Mouse (Mus musculus): ENCODE results near the gene C2cd4b. TPM values are rescaled to one million over a fixed set of nuclear protein-coding genes. Genes with fewer than 3 reads are reported as not detected.

Gene C2cd4b
- 0.18 and 0.59 TPM in 2 replicates for polyA plus RNA-seq (2015; fragmentation: Nextera tagmentation; extraction: Ambion mirVana)

GRCm38 (mm10) chr9:67759163-67759955, at the start of gene C2cd4b:
TSS of gene C2cd4b (plus strand) at chr9:67759437.
- peaks cover 19% of the 10 kb centered on the region for H3K27me3 ChIP-seq (ENCODE audit: control insufficient read depth, insufficient read depth, low read length)
- peak within 1 kb of the TSS; percentile 93 for H3K4me2 ChIP-seq (ENCODE audit: low read depth, low read length)
- peak within 1 kb of the TSS; percentile 73 for H3K4me3 ChIP-seq (ENCODE audit: low read length)
- WGBS = 2% methylated on average over 49 of the region's 49 CpGs
- H3K9ac ChIP-seq (ENCODE audit: low read length) = peak within 1 kb of the TSS; percentile 78
- H3K9me3 ChIP-seq (replicated peaks; ENCODE audit: control insufficient read depth, low read length) = peaks cover 4% of the 10 kb centered on the region
- peak; percentile 65 for ATAC-seq (replicated peaks; ENCODE audit: extremely low read depth, insufficient read depth, low FRiP score)
- no peaks in the 10 kb centered on the region for H3K36me3 ChIP-seq (ENCODE audit: control insufficient read depth, insufficient read depth)
- H3K27ac ChIP-seq (ENCODE audit: low read length) = peak within 1 kb of the TSS; percentile 82
- peaks cover 7% of the 10 kb centered on the region for H3K4me1 ChIP-seq (ENCODE audit: control insufficient read depth, insufficient read depth, low read length)

DNA sequence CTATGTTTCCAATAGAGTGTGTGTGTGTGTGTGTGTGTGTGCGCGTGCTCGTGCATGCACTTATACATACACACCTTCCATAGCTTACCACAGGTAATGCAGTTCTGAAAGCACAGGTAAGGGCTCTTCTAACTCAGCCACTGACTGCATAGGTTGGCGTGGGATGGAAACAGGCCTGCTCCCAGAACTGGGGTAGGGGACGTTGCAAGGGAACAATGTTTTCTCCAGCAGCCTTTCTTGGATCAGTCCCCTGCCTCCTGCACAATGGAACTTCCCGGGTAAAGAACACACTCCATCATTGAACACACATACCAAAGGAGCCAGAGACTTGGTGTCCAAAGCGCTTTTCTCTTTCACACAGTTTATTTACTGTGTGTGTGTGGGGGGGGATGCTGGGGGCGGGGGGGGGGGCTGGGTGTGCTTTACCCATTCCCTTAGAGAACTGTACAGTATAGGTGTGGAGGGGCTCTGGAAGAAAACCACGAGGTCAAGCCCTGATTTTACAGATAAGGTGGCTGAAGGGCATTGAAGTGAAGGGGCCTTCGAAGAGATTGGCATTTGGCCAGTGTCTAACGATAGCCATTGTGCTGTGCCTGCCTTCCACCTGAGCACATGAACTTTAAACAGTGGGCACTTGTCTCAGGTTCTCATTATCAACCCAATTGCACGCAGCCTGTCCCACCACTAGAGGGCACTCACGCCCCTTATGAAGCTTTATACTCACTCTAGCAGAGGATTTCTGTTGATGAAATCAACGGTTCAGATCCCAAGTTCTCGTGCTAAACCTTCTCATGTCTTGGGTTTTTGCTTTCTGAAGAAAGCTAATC, 48.0 kb upstream of the C2cd4b start:
- no peak overlapping the region for H3K4me3 ChIP-seq (ENCODE audit: low read length)
- H3K36me3 ChIP-seq (ENCODE audit: control insufficient read depth, insufficient read depth) = no peaks in the 10 kb centered on the region
- peaks cover 3% of the 10 kb centered on the region; the same call in 1 of the 2 replicates for H3K27me3 ChIP-seq (ENCODE audit: control insufficient read depth, insufficient read depth, low read length)
- H3K4me2 ChIP-seq (ENCODE audit: low read depth, low read length) = no peak overlapping the region
- no peak overlapping the region for H3K9ac ChIP-seq (ENCODE audit: low read length)
- no peak overlapping the region for H3K27ac ChIP-seq (ENCODE audit: low read length)
- no peaks in the 10 kb centered on the region for H3K9me3 ChIP-seq (replicated peaks; ENCODE audit: control insufficient read depth, low read length)
- WGBS = 39% methylated on average over 15 of the region's 15 CpGs
- no peak for ATAC-seq (replicated peaks; ENCODE audit: extremely low read depth, insufficient read depth, low FRiP score)
- no peaks in the 10 kb centered on the region for H3K4me1 ChIP-seq (ENCODE audit: control insufficient read depth, insufficient read depth, low read length)

- no peak overlapping the region for H3K4me2 ChIP-seq (ENCODE audit: low read depth, low read length)
- no peak overlapping the region for H3K27ac ChIP-seq (ENCODE audit: low read length)
- no peaks in the 10 kb centered on the region for H3K9me3 ChIP-seq (replicated peaks; ENCODE audit: control insufficient read depth, low read length)
- H3K4me1 ChIP-seq (ENCODE audit: control insufficient read depth, insufficient read depth, low read length) = no peaks in the 10 kb centered on the region
- H3K36me3 ChIP-seq (ENCODE audit: control insufficient read depth, insufficient read depth) = no peaks in the 10 kb centered on the region
- ATAC-seq (replicated peaks; ENCODE audit: extremely low read depth, insufficient read depth, low FRiP score) = no peak
- no peak overlapping the region for H3K4me3 ChIP-seq (ENCODE audit: low read length)
- H3K27me3 ChIP-seq (ENCODE audit: control insufficient read depth, insufficient read depth, low read length) = peaks cover 3% of the 10 kb centered on the region; the same call in 1 of the 2 replicates
- no peak overlapping the region for H3K9ac ChIP-seq (ENCODE audit: low read length)
- WGBS = 64% methylated on average over 9 of the region's 9 CpGs
Measured at GRCm38 (mm10) chr9:67712146-67712545, 47.1 kb upstream of the C2cd4b start.

- no peaks in the 10 kb centered on the region for H3K27me3 ChIP-seq (ENCODE audit: control insufficient read depth, insufficient read depth, low read length)
- 86% methylated on average over 3 of the region's 3 CpGs for WGBS
- H3K36me3 ChIP-seq (ENCODE audit: control insufficient read depth, insufficient read depth) = no peaks in the 10 kb centered on the region
- H3K9ac ChIP-seq (ENCODE audit: low read length) = no peak overlapping the region
- H3K4me1 ChIP-seq (ENCODE audit: control insufficient read depth, insufficient read depth, low read length) = no peaks in the 10 kb centered on the region
- no peak overlapping the region for H3K27ac ChIP-seq (ENCODE audit: low read length)
- H3K4me3 ChIP-seq (ENCODE audit: low read length) = no peak overlapping the region
- no peaks in the 10 kb centered on the region for H3K9me3 ChIP-seq (replicated peaks; ENCODE audit: control insufficient read depth, low read length)
- no peak for ATAC-seq (replicated peaks; ENCODE audit: extremely low read depth, insufficient read depth, low FRiP score)
- H3K4me2 ChIP-seq (ENCODE audit: low read depth, low read length) = no peak overlapping the region
Measured at GRCm38 (mm10) chr9:67717081-67717480, 42.2 kb upstream of the C2cd4b start.

DNA sequence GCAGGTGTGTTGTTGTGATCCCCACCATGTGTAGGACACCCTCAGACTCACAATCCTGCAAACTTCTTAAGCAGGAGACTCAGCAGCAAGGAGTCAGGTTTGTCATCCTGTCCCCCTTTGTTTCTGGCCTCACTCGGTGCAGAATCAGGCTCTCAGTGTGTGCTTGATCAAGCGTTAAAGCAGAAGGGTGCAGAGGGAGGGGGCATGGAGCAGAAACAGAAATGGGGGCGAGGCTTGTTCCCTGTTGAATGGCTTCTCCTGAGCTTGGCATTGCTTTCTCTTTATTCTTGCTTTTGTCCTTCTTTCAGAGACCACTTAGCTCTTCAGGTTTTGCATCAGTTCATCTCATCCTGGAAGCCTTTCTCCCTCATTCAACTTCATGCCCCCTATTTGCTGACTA, 40.6 kb upstream of the C2cd4b start:
- WGBS = 54% methylated on average over 3 of the region's 3 CpGs
- Histone ChIP-seq H3K4me2 (ENCODE audit: low read depth, low read length) (no peak overlapping the region), H3K27ac (ENCODE audit: low read length) (no peak overlapping the region), H3K4me3 (ENCODE audit: low read length) (no peak overlapping the region), H3K36me3 (ENCODE audit: control insufficient read depth, insufficient read depth) (no peaks in the 10 kb centered on the region), H3K9me3 (replicated peaks; ENCODE audit: control insufficient read depth, low read length) (no peaks in the 10 kb centered on the region), H3K4me1 (ENCODE audit: control insufficient read depth, insufficient read depth, low read length) (no peaks in the 10 kb centered on the region), H3K9ac (ENCODE audit: low read length) (no peak overlapping the region), H3K27me3 (ENCODE audit: control insufficient read depth, insufficient read depth, low read length) (no peaks in the 10 kb centered on the region)
- no peak for ATAC-seq (replicated peaks; ENCODE audit: extremely low read depth, insufficient read depth, low FRiP score)

- Histone ChIP-seq H3K4me1 (ENCODE audit: control insufficient read depth, insufficient read depth, low read length) (no peaks in the 10 kb centered on the region), H3K9me3 (replicated peaks; ENCODE audit: control insufficient read depth, low read length) (no peaks in the 10 kb centered on the region), H3K9ac (ENCODE audit: low read length) (no peak overlapping the region), H3K4me2 (ENCODE audit: low read depth, low read length) (no peak overlapping the region), H3K36me3 (ENCODE audit: control insufficient read depth, insufficient read depth) (no peaks in the 10 kb centered on the region), H3K4me3 (ENCODE audit: low read length) (no peak overlapping the region), H3K27me3 (ENCODE audit: control insufficient read depth, insufficient read depth, low read length) (no peaks in the 10 kb centered on the region), H3K27ac (ENCODE audit: low read length) (no peak overlapping the region)
- no peak for ATAC-seq (replicated peaks; ENCODE audit: extremely low read depth, insufficient read depth, low FRiP score)
- 72% methylated on average over 3 of the region's 3 CpGs for WGBS
Measured at GRCm38 (mm10) chr9:67720150-67720549, 39.1 kb upstream of the C2cd4b start.

- H3K4me1 ChIP-seq (ENCODE audit: control insufficient read depth, insufficient read depth, low read length) = no peaks in the 10 kb centered on the region
- no peaks in the 10 kb centered on the region for H3K36me3 ChIP-seq (ENCODE audit: control insufficient read depth, insufficient read depth)
- no peaks in the 10 kb centered on the region for H3K27me3 ChIP-seq (ENCODE audit: control insufficient read depth, insufficient read depth, low read length)
- no peak overlapping the region for H3K4me2 ChIP-seq (ENCODE audit: low read depth, low read length)
- no peak overlapping the region for H3K4me3 ChIP-seq (ENCODE audit: low read length)
- WGBS = 72% methylated on average over 8 of the region's 8 CpGs
- H3K9me3 ChIP-seq (replicated peaks; ENCODE audit: control insufficient read depth, low read length) = no peaks in the 10 kb centered on the region
- no peak for ATAC-seq (replicated peaks; ENCODE audit: extremely low read depth, insufficient read depth, low FRiP score)
- H3K27ac ChIP-seq (ENCODE audit: low read length) = no peak overlapping the region
- no peak overlapping the region for H3K9ac ChIP-seq (ENCODE audit: low read length)
Measured at GRCm38 (mm10) chr9:67722378-67722777, 36.9 kb upstream of the C2cd4b start.

DNA sequence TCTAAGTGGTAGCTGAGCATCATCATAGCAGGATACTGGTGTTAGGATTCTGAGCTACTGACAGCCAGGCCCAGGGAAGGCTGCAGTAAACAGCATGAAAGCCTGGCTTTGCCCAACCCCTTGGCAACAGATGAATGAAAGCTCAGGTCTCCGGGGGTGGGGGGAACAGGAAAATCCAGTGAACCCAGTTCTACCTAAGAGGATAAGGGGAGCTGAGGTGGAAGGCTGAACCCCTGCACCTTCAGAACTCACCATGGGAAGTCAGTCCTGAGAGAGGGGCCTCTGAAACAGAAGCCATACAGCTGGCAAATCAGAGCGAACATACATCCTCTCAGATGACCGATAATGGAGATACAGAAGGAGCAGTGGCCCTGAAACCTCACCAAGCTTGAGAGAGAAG, 34.0 kb upstream of the C2cd4b start:
- H3K27ac ChIP-seq (ENCODE audit: low read length) = no peak overlapping the region
- 61% methylated on average over 3 of the region's 3 CpGs for WGBS
- no peak for ATAC-seq (replicated peaks; ENCODE audit: extremely low read depth, insufficient read depth, low FRiP score)

GRCm38 (mm10) chr9:67733716-67734115, 25.5 kb upstream of the C2cd4b start:
- H3K9me3 ChIP-seq (replicated peaks; ENCODE audit: control insufficient read depth, low read length) = no peaks in the 10 kb centered on the region

More for the DNA sequence above, 34.0 kb upstream of the C2cd4b start:
- H3K36me3 ChIP-seq (ENCODE audit: control insufficient read depth, insufficient read depth) = no peaks in the 10 kb centered on the region
- no peak overlapping the region for H3K4me3 ChIP-seq (ENCODE audit: low read length)
- H3K4me2 ChIP-seq (ENCODE audit: low read depth, low read length) = no peak overlapping the region
- no peaks in the 10 kb centered on the region for H3K27me3 ChIP-seq (ENCODE audit: control insufficient read depth, insufficient read depth, low read length)
- H3K9ac ChIP-seq (ENCODE audit: low read length) = no peak overlapping the region
- H3K4me1 ChIP-seq (ENCODE audit: control insufficient read depth, insufficient read depth, low read length) = no peaks in the 10 kb centered on the region
- H3K9me3 ChIP-seq (replicated peaks; ENCODE audit: control insufficient read depth, low read length) = no peaks in the 10 kb centered on the region

More at GRCm38 (mm10) chr9:67733716-67734115, 25.5 kb upstream of the C2cd4b start:
- no peak overlapping the region for H3K4me3 ChIP-seq (ENCODE audit: low read length)
- H3K9ac ChIP-seq (ENCODE audit: low read length) = no peak overlapping the region
- H3K27ac ChIP-seq (ENCODE audit: low read length) = no peak overlapping the region
- no peaks in the 10 kb centered on the region for H3K4me1 ChIP-seq (ENCODE audit: control insufficient read depth, insufficient read depth, low read length)
- H3K4me2 ChIP-seq (ENCODE audit: low read depth, low read length) = no peak overlapping the region
- no peaks in the 10 kb centered on the region for H3K27me3 ChIP-seq (ENCODE audit: control insufficient read depth, insufficient read depth, low read length)
- 92% methylated on average over 15 of the region's 15 CpGs for WGBS
- no peaks in the 10 kb centered on the region for H3K36me3 ChIP-seq (ENCODE audit: control insufficient read depth, insufficient read depth)
- ATAC-seq (replicated peaks; ENCODE audit: extremely low read depth, insufficient read depth, low FRiP score) = no peak
